Mouse (Mus musculus) gastrocnemius, postnatal 25 days (tissue): ENCODE data around the gene Hmx1. TPM values are rescaled to one million over a fixed set of nuclear protein-coding genes. Genes with fewer than 3 reads are reported as not detected.

Experiments
- DNase-seq: peaks from one replicate; pipeline ENCODE4 v3.0.0; 2022
- total RNA-seq, 2 experiments: library from RNA; stranded (reverse); gene quantifications; 1 replicate in 1 of 2; 2 replicates in 1 of 2; pipeline ENCODE4 v1.2.3; 2021

Hmx1 gene
- total RNA-seq, 2 experiments from 2014 or later, result not detected

DNA sequence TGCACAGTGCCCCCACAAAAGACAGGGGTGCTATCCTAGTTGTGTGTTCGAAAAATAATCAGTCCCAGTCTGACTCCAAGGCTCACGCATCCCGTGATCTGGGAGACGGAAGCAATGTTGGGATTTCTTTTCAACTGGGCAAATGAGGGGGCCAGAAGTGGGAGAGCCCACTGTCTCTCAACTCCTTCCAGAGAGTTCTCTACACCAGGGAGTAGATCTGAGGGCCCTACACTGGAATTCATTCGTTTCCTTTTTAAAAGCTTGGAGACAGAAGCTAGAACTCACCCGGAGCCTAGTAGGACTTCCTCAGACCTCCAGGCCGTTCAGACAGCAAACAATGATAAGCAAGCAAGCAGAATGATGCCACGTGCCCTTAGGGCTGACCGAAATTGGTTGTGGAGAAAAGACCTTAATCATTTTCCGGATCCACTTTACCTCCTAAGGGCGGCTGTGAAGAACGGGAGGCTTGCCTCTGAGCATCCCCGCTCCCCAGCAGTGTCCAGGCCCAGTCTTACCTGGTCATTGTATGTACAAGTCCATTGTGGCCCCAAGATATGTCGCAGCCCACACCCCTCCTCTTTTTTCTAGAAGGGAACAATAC is 9.5 kb downstream of the Hmx1 start:
- DNase-seq, result no peak

DNA sequence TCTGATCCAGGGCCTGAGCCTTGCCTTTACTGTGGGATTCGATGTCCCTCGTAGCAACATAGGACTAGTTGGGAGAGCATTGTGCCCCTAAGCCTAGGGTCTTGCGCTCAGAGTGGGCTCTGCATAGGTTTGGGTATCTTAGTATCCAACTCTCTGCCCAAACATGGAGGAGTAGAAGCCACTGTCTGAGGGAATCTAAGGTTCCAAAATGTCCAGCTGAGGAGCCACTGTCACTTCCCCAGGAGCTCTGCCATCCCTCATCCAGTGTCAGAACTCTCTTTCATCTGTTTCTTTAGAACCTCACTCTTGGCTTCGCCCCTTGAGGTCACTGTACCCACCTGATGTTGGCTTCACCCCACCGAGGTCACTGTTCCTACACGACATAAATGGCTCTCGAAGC is 10.2 kb downstream of the Hmx1 start:
- no peak for DNase-seq

DNA sequence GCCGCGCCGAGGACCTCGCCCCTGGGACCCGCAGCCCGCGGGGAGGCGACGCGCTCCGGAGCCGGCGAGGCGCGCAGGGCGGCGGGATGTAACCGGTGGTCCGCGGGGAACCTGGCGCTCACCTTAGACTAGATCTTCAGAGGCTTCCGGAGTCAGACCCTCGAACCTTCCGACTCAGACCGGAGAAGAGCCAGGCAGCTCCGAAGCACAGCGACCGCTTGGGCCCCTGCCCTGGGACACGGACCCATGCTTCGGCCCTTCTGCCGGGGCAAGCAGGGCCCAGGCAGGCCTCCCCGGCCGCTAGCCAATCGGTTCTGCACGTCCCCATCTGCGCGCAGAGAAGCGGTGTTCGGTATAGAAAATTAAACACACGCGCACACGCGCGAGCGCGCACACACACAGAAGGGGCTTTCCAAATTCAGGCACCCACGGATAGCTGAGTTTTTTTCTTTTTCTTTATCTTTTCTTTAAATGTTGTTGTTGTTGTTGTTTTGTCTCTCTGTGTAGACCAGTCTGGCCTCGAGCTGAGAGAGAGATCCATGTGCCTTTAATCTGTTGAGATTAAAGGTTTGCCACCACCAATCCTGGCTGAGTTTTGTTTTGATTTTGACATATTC is 10.9 kb downstream of the Hmx1 start:
- no peak for DNase-seq

DNA sequence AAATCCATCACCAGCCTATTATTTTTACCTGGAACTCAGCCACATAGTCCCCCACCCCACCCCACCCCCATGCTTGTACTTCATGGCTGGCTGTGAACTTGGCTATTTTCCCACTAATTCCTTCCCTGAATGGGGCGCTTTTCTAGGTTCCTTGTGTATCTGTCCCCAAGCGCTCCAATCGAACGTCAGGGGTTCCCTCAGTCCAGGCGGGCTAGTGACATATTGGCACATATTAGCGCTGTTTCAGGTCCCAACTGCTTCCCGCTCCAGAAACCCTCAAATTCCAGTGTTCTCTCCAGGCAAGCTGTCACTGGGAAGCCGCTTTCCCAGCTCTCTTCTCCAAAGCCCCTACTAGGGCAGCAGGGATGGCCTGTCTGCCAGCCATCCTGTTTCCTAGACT is 12.3 kb downstream of the Hmx1 start:
- no peak for DNase-seq

DNA sequence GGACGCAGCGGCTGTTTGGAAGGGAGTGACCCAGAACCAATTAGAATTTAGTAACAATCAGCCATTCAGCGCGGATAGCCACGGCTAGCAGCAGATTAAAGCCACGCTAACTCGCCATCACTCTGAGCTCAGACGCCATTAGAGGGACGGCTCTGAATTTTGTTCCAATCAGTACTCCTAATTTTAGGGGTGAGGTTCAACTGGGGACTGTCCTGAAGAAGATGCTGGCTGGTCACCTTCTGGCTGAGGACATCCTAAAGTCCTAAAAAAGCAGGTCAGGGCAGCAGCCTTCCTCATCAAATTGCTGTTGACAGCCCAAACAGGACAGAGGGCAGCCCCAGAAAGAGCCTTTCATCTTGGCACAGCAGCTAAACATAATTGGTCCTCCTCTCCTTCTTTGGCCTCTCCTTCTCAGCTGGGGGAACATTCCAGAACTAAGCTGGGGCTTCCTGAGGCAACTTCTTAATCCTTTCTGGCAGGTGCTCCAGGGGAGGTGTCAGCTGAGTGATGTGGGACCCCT is 18.6 kb downstream of the Hmx1 start:
- no peak for DNase-seq

DNA sequence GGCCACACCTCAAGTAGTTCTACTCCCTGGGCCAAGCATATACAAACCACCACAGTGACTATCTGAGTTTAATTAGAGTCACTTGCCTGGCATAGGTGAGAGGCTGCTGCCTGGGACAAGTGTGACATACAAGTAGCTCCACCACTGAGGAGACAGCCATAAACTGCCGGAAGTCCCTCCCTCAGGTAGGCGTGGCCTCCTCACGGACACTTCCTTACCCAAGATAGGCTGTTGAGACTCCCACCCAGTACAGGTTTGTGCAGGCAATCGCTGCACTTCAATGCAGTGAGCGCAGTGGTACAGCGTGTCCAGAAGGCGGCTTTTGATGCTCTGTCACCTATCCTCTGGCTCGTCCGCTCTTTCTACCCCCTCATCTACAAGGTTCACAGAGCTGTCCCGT is 22.1 kb downstream of the Hmx1 start:
- no peak for DNase-seq

DNA sequence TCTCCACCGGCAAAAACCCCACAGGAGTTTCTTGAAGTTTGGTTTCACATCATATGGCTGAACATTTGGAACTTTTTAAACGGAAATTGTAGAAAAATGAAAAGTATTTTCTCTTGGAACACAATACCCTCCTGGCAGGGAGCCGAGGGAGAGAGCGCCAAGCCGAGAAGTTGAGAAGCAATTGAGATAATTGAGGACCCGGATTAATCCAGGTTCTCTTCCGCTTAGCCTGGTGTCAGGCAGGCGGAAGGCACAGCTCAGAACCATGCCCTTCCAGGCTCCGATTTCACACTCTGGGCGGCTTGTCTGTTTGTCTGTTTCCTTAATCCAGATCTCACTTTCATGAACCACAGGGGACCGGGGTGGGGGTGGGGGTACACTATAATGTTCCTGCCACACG is 23.9 kb downstream of the Hmx1 start:
- no peak for DNase-seq

DNA sequence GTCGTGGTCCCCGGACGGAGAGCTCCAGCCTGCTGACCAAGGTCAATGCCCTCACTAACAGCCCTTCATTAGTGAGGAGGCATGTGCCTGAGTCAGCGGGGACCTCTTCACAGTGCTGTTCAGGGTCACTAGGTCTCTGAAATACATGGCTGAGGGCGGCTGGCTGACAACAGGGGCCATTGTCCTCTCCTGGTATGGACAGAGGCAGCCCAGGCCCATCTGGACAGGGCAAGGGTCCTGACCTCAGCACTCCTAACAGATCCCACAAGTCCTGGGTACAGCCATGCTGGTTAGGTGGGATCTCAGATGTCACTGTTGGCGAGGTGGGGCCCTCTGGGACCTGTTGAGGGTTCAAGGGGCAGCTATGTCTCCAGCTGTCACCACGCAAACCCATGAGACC is 28.8 kb downstream of the Hmx1 start:
- no peak for DNase-seq

DNA sequence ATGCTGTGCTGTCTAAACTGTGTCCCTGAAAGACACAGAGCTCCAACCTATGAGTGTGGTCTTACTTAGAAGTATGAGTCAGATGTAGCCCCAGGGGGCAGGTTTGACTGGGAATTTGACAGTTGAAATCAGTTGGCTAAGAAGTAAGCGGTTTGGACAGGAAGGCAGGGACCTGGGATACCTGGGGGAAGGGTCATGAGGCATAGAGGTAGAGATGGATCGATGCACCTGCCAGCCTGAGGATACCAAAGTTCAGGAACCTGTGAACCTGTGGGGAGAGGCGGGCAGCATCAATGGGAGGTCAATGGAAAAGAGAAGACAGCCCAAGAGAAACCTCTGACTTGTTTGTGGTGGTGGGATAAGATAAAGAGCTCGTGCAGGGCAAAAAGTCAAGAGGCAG is 32.7 kb downstream of the Hmx1 start:
- no peak for DNase-seq

DNA sequence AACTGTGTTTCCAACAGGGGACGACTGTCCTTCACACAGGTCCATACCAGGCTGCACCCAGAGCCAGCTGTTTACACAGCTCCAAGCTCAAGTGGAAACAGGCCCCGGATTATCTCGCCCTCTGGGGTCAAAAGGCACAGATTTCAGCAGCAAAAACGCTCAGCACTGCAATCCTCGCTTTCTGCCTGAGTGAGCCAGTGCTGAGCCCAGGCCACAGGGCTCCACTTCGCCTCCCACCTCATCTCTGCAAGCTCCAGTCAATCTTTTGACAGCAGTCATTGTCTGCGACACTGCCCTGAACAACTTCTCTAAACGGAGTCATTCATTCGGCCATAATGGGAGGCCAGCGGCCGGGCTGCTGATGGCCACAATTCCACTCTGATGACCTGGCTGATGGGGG is 36.3 kb downstream of the Hmx1 start:
- DNase-seq, result no peak

DNA sequence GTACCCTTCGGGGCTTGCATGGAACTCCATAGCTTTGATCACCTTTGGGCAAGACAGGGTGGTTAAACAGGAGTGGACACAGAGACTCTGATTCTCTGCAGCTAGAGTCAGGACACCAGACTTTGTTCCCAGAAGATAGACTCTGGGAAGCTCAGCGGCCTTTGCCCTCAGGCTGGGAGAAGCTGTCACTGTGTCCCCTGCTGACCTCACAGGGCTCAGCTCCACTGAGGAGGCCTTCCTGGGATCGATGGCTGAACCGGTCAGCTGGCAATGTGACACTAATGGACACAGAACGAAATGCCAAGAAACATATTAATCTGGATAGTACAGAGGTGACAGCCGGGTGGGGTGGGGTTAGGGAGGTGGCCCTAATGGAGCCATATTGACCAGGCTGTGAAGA is 39.0 kb downstream of the Hmx1 start:
- no peak for DNase-seq

DNA sequence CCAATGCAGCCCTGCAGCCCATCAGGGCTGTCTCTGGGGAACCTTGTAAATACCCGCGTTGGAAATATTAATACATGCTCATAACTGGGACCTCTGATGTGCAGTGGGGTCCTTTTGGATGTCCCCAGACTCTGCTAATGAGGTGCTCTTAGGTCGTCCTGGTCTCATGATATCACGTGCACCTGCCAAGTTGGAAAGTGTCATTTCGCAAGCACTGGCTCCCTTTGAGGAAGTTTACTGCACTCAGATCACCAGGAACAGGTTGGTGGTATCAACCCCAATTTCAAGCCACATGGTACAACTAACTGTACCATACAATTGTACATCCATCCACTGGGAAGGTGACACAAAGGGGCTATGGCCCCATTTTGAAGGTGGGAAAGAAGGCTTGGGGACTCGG is 39.5 kb downstream of the Hmx1 start:
- DNase-seq, result no peak

DNA sequence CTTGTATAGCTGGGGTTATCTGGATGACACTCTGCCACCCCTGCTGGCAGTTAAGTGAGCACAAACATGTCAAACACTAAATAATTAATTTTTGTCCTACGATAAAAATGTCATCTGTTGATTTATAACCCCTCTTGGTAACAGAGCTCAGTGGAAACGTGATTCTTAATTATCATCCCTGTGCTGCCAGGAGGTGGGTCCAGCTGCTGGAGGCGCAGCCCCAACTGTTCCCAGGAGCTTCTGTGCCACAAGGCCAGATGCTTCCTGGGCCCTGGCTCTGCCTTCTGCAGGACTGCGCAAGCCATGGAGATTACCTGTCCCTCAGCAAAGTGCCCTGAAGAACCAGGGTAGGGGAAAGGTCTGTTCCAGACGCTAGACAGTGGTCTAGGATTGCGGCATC is 43.2 kb downstream of the Hmx1 start:
- no peak for DNase-seq

DNA sequence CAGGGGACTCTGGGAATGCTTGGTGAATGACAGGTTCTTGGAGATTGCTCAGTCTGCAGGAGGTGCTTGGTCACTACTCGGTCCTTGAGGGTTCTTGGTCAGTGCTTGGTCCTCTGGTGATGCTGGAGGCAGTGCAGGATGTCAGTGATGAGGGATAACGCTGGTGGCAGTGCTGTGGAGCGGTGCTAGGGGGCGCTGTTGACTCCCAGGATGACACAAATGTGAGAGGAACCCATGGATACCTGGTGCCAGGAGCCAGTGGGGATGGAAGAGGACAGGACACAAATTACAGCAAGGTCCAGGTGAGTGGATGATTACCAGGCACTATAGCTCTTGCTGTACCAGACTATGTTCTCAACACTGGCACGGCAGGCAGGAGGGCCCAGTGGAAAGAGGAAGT is 45.1 kb downstream of the Hmx1 start:
- DNase-seq, result no peak

DNA sequence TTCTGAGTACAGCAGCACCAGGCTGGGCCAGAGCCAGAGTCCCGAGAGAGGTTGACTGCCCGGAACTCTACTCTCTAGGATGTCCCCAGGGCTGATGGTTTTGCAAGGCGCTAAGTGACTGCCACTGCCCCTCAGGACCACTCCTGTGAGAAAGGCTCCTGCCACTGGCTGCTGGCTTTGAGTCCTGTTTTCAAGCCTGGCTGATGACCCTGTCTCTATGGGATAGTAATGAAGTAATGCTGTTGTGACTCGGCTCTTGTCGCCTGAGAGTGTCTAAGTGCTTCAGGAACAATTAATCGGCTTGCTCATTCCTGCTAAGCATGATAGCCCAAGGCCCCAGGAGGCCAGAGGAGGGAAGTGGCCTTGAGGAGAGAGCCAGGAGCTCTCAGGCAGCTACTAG is 45.8 kb downstream of the Hmx1 start:
- no peak for DNase-seq

DNA sequence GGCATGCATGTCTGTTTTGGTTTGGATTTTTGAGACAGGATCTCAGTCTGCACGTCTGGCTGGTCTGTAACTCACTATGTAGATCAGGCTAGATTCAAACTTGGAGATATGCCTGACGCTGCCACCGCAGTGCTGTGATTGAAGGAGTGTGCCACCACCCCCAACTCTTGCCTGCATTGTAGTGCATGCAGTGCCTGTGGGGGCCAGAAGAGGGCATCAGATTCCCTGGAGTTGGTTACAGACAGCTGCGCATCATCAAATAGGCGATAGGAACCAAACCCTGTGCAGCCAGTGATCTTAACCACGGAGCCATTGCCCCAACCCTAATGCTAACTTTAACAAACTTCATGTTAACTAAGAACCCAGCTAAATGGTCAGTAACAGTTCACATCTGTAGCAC is 49.9 kb downstream of the Hmx1 start:
- DNase-seq, result no peak

DNA sequence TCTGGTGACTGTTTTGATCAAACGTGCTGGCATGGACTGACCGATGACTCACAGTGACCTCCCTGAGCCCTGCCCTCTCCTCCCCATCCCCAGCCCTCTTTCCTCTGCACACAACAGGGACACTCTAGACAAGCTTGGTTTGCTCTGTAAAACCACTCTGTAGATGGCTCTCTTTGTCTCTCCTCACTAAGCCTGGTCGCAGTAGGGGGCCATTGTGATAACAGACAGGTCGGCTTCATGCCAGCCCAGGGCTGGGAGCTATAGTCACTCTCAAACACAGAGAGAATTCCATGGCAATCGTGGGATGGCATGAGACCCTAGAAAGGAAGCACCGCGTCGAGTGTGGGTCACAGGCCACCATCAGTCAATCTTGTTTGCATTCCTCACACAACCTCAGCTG is 51.6 kb downstream of the Hmx1 start:
- no peak for DNase-seq

DNA sequence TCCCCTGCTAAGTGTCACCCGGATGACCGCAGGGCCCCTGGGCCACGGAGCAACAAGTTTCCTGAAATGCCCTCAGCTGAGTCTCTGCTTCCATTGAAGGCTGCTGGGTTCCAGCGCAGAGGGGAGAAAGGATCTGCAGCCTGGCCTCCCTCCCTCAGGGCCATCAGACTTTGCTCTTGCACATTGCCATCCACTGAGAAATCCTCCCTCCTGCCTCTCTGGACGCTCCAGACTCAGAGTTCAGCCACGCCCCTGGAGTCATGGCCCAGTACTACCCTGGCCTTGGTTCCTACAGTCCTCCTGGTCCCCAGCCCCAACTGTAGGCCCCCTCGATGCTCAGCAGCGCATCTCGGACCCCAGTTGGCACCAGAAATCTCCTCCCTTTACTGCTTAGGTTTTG is 52.5 kb downstream of the Hmx1 start:
- no peak for DNase-seq

DNA sequence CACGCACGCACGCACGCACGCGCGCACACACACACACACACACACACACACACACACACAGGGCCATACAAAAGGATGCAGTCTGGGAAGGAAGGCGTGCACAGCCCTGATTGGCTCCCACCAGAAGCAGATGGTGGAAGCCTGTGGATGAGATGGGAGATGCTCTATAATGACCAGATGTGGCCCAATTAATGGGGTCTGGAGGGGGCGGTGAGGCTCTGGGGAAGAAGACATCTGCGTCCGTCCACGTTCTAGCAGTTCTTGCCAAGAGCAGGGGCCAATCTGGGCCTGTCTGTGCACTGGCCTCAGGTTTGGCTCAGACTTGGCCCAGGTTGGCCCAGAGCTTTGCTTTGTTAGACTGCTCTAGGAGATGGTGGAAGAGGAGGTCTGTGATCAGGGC is 55.8 kb downstream of the Hmx1 start:
- no peak for DNase-seq

DNA sequence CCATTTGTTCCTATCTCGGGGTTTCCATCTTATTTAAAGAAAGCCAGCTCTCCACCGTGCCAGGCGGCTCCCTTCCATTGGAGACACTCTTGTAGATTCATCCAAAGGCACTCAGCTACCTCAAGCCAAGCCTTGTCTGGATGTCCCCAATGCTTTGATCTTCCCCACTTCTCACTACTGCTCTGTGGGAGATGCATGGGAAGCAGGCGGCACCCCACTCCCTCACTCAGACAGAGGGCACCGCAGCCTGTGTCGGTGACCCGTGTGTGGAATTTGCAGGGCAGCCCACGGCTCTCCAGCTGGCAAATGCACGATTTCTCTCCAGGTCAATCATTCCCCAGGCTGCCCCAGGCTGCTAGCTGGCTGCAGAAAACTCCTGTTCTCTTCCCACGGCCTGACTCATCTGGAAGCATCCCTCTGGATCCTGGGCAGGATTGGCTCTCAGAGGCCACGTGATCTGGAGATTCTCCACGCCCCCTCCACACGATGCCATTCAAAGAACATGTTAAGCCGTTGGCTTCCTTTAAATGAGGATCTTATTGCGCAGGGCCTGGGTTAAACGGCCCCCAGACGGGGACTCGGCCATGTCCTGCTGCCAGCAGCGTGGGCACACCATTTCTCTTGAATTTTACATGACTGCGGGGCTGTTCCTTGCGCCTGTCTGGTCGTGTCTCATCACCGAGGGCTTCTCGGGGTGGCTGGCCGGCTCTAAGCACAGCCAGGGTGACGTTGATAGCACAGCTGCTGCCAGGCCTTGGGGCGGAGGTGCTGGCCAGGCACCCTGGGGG is 58.9 kb downstream of the Hmx1 start:
- DNase-seq, result peak; percentile 11
